Mouse (Mus musculus) bone marrow macrophage, adult 2 months (primary cell): ENCODE data around the gene Rfwd3. TPM values are rescaled to one million over a fixed set of nuclear protein-coding genes. Genes with fewer than 3 reads are reported as not detected.
"Not testable (repeated sequence)": the region's sequence is repeated elsewhere in the genome, so short reads cannot be mapped to it uniquely, and the experiment has no call there.

Source experiments
- H3K27ac ChIP-seq: 2 replicates; pipeline ENCODE4 v1.5.1; 2012; ENCODE audit warnings: low read depth, low read length; ENCODE audit not compliant: insufficient read depth
- H3K4me1 ChIP-seq: 2 replicates; pipeline ENCODE4 v1.6.1; 2012; ENCODE audit warnings: low read length; ENCODE audit not compliant: control insufficient read depth, insufficient read depth
- H3K4me3 ChIP-seq: 2 replicates; pipeline ENCODE4 v1.5.1; 2012; ENCODE audit warnings: mild to moderate bottlenecking, low read length, moderate library complexity; ENCODE audit not compliant: insufficient read depth
- CTCF ChIP-seq: IDR thresholded peaks from 2 replicates; pipeline ENCODE4 v1.5.1; 2012; ENCODE audit warnings: low read depth, mild to moderate bottlenecking, low read length, moderate library complexity
- POLR2A ChIP-seq: IDR thresholded peaks from 2 replicates; pipeline ENCODE4 v1.6.1; 2012; ENCODE audit warnings: mild to moderate bottlenecking, low read depth, low read length, borderline replicate concordance
- polyA plus RNA-seq: library from polyadenylated mRNA; stranded (reverse); fragments of >200 nt; gene quantifications from 2 replicates; pipeline ENCODE4 v1.2.4, GENCODE M21; 2012; ENCODE audit not compliant: missing spikeins, insufficient read depth, insufficient read length

The Rfwd3 gene
- polyA plus RNA-seq, 1 experiment, result 42.0 TPM

GRCm38 (mm10) chr8:111285603-111286002, 14.4 kb downstream of the Rfwd3 start:
- H3K4me1 ChIP-seq, result no peaks in the 10 kb centered on the region
- no peak overlapping the region for H3K4me3 ChIP-seq
- no peak overlapping the region for H3K27ac ChIP-seq
- TF ChIP-seq POLR2A, result no peak
- TF ChIP-seq CTCF, result no peak

DNA sequence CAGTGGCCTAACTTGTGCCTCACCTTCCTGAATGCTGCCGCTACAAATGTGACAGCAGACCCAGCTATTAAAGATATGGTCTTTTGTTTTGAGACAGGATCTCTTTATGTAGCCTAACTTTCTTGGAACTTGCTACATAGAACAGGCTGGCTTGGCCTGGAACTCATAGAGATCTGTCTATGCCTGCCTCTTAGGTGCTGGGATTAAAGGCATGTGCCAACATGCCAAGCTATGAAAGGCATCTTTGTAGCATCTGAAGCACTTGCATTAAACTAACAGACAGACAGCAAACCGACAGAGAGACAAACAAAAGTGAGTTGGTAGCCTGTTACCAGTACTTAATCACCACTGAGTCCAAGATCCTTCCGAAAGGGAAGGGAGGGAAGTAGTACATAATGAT, 17.9 kb downstream of the Rfwd3 start:
- TF ChIP-seq CTCF (no peak), POLR2A (no peak)
- Histone ChIP-seq H3K4me3 (no peak overlapping the region), H3K27ac (no peak overlapping the region), H3K4me1 (no peaks in the 10 kb centered on the region)

DNA sequence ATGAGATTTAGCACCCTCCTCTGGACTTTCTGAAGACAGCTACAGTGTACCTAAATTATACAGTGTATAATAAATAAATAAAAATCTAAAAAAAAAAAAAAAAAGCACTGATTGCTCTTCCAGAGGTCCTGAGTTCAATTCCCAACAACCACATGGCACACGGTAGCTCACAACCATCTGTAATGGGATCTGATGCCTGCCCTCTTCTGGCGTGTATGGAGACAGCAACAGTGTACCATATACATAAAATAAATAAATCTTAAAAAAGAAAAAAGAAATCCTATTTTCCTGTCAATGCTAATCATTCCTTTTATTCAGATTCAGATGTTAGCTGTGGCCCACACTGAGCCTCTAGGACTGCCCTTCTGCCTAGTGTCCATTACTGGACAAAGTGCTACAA, 31.7 kb downstream of the Rfwd3 start:
- Histone ChIP-seq H3K4me3 (no peak overlapping the region), H3K27ac (no peak overlapping the region), H3K4me1 (no peaks in the 10 kb centered on the region)
- no peak for TF ChIP-seq POLR2A
- TF ChIP-seq CTCF, result no peak

GRCm38 (mm10) chr8:111266161-111266560, 33.9 kb downstream of the Rfwd3 start:
- not testable (repeated sequence) for H3K4me1 ChIP-seq, H3K27ac ChIP-seq, H3K4me3 ChIP-seq

DNA sequence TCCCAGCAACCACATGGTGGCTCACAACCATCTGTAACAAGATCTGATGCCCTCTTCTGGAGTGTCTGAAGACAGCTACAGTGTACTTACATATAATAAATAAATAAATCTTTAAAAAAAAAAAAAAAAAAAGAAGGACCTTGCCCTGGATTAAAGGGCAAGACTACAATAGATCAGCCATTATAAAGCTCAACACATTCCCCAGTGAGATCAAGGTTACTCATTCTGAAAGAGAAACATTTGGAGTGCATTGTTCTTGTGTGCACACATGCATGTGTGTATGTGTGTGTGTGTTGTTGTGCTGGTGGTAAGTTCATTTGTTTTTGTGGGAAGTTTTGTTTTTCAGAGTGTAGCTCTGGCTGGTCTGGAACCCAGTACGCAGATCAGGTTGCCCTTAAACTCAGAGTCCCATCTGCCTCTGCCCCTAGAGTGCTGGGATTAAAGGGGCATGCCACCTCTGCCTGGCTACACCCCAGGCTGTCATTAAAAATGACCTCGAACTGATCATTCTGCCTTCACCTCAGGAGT, 35.3 kb downstream of the Rfwd3 start:
- Histone ChIP-seq H3K4me1 (peaks cover 3% of the 10 kb centered on the region), H3K27ac (no peak overlapping the region), H3K4me3 (no peak overlapping the region)
- TF ChIP-seq CTCF (no peak), POLR2A (no peak)

DNA sequence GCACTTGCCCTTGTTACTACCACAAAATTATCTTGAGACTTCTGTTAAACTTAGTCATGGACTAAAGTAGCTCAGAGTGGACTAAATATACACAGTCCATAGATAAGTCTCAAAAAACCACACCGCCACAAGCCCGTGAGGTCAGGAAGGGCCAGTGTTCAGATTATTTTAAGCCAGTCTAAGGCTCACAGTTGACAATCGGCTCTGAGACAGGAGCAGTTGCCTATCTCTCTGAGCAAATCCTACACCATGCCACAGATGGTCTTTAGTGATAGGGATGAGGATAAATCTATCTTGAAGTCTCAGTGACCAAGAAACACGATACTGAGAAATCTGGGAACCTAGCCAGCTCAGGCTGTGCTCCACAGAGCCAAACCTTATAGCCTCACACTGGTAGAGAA, 38.0 kb downstream of the Rfwd3 start:
- TF ChIP-seq CTCF, result no peak
- TF ChIP-seq POLR2A, result no peak
- Histone ChIP-seq H3K27ac (no peak overlapping the region), H3K4me3 (no peak overlapping the region), H3K4me1 (peaks cover 6% of the 10 kb centered on the region)

DNA sequence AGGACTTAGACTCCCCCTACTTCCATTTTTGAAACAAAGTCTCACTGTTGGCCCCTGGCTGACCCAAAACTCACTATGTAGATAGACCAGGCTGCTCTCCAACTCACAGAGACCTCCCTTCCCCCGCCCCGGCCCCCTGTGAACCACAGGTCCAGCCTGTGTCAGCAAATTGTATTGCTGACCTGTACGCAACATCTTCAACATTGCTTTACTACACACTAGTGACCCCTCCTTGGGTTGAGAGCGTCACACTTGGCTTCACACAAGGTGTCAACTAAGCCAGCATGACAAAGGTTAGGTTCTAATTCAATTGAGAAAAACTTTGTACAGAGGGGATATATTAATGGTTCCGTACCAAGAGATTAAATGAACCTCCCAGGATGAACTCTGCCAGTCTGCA, 39.8 kb downstream of the Rfwd3 start:
- no peak for TF ChIP-seq CTCF
- TF ChIP-seq POLR2A, result no peak
- Histone ChIP-seq H3K4me1 (peaks cover 6% of the 10 kb centered on the region), H3K4me3 (no peak overlapping the region), H3K27ac (no peak overlapping the region)

DNA sequence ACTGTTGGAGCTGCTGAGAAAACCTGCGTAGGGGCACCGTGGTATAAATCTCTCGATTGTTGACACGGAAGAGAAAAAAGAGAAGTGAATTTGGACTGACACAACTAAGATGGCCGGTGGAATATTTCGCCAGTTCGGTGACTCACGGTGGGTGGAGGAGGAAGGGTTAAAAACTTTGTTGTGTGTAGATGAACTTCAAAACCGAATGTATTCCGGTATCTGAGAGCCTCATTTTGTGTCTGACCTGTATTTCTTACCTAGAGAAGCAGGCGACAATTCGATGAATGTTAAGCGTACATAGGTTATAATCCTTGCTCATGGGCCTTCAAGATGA, 40.6 kb downstream of the Rfwd3 start:
- Histone ChIP-seq H3K27ac (peak overlapping the region; percentile 86), H3K4me1 (peaks cover 7% of the 10 kb centered on the region), H3K4me3 (peak overlapping the region; percentile 98)
- TF ChIP-seq CTCF, result no peak
- TF ChIP-seq POLR2A, result no peak

DNA sequence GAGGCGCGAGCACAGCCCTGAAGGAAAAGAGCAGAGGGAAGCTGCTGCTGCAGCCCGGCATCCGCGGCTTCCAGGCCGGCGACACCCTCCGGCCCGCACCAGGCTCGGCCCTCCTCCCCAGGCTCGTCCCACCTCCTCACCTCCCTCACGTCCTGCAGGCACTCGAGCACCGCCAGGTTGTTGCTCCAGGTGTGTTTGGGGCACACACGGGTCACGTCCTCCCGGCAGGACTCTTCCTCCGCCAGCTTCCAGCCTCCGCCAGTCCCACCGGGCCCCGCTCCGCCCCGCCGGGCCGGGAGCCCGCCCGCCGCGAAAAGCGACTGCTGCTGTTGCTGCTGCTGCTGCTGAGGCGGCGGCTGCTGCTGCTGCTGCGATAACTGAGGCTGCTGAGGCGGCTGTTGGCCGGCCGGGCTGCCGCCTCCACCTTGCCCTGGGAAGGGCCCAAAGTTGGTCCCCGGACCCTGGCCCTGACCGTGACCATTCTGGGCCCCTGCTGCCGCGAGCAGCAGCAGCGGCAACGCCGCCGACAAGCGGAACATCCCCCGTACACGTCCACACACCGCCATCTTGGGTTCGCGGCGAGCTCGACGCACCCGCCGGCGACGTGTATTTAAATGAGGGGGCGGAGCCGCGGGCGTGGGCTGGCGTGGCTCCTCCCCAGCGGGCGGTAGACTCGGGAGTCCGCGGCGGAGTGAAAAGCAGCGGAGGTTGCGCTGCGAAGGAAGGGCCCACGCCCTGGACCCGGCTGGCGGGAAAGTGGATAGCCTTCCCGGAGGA, 41.2 kb downstream of the Rfwd3 start, which contains the start of gene Glg1:
TSS of gene Glg1 (minus strand) at position 586 of the 777 bp plus-strand sequence.
- Histone ChIP-seq H3K4me1 (peaks cover 7% of the 10 kb centered on the region), H3K27ac (peak within 1 kb of the TSS; percentile 86), H3K4me3 (peak within 1 kb of the TSS; percentile 98)
- TF ChIP-seq POLR2A, result peak; percentile 22; the same call in 1 of the 2 replicates
- TF ChIP-seq CTCF, result no peak

- no peak for TF ChIP-seq CTCF
- TF ChIP-seq POLR2A, result no peak
- Histone ChIP-seq H3K4me3 (peak overlapping the region; percentile 98), H3K4me1 (peaks cover 7% of the 10 kb centered on the region), H3K27ac (peak overlapping the region; percentile 82)
Observed at GRCm38 (mm10) chr8:111258010-111258630, 41.9 kb downstream of the Rfwd3 start.
